Mouse (Mus musculus) Muller cell, postnatal 12 days (primary cell): ENCODE measurements around the gene Stfa2l1.
"Not testable (repeated sequence)": the region's sequence is repeated elsewhere in the genome, so short reads cannot be mapped to it uniquely, and the experiment has no call there.

Experiments
- DNase-seq: peaks from one replicate; pipeline ENCODE4 v3.0.0-alpha.2; 2015; ENCODE audit errors: inconsistent ontology term

The Stfa2l1 gene

GRCm38 (mm10) chr16:36156402-36156975 is at the start of gene Stfa2l1:
Gene Stfa2l1, plus strand, starts transcription at chr16:36156811.
- no peak for DNase-seq

- DNase-seq = not testable (repeated sequence)
Measured at GRCm38 (mm10) chr16:36111486-36111885, 45.1 kb upstream of the Stfa2l1 start.

- DNase-seq = not testable (repeated sequence)
Measured at GRCm38 (mm10) chr16:36115751-36116150, 40.9 kb upstream of the Stfa2l1 start.

GRCm38 (mm10) chr16:36128092-36128491 is 28.5 kb upstream of the Stfa2l1 start:
- DNase-seq = no peak

- DNase-seq = no peak
Measured at GRCm38 (mm10) chr16:36131141-36131540, 25.5 kb upstream of the Stfa2l1 start, which contains the start of gene Csta1. Gene Csta1, minus strand, starts transcription at chr16:36131241.

DNA sequence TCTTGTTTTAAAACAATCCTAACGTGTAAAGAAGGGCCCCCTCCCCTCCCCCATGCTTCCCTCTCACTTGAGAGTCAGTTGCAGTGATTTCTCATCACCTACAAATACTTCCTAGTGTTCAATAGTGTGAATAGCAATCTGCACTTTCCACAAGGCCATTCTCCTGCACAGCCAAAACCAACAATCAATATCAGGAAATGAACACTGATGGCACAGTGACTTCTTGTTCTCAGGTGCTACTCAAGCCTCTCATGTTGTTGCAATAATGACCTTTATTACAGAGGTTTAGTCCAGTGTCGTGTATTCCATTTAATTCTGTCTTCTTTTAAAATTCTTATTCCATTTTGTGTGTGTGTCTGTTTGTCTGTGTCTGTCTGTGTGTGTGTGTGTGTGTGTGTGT is 18.4 kb upstream of the Stfa2l1 start:
- DNase-seq = no peak

DNA sequence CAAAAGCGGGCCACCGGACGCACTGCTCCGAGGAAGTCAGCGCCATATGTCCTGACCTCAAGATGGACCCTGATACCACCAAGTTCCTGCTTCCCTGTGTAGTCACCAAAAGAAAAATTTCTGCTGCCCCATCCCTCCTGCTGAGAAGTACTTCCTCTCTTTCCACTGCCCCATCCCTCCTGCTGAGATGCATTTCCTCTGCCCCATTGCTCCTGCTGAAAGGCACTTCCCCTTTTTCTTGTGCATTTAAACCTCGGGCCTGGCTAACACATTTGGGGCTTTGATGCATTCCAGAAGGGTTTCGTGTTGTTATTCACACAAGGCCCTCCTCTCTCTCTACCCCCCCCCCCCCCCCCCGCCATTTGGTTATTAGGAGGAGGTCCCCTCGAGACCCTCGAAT is 11.2 kb downstream of the Stfa2l1 start:
- DNase-seq = not testable (repeated sequence)

- DNase-seq = no peak
Measured at GRCm38 (mm10) chr16:36176108-36176507, 19.5 kb downstream of the Stfa2l1 start.

GRCm38 (mm10) chr16:36179910-36180309 is 23.3 kb downstream of the Stfa2l1 start:
- DNase-seq = no peak

DNA sequence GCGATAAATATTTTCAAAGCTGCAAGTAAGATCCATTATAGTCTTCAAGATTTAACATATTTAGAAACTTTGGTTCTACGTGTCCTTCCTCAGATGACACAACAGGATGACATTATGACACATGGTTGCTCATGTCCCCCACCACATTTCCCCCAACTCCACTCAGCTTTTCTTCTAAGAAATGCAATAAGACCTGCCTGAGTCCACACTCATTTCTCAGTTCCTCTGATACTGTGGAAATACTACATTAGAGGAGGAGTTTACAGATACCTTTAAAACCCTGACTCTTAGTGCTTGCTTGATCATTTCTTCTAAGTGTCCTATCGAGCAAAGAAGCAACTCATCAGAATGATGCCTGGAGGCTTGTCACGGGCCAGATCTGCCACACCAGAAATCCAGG is 27.3 kb downstream of the Stfa2l1 start, which contains the start of gene Gm5483:
TSS of gene Gm5483 (plus strand) at position 301 of the 400 bp plus-strand sequence.
- not testable (repeated sequence) for DNase-seq

DNA sequence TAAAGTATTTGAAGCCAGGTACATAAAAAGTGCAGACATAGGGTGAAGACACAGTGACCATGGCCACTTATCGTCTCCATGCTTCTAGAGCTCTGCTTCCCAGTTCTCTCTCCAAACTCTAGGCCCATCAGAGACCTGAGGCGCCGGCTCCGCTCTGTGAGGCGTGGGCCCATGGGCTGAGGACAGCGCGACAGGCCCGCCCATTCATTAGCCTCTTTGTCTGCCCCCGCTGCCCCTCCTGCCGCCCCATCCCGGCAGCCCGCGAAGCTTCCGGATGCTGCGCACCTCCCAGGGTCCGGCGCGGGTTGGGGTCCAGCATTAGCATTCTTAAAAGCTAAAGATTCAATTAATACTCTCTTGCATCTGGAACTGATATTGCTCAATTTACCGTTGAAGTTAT is 42.6 kb downstream of the Stfa2l1 start:
- no peak for DNase-seq

DNA sequence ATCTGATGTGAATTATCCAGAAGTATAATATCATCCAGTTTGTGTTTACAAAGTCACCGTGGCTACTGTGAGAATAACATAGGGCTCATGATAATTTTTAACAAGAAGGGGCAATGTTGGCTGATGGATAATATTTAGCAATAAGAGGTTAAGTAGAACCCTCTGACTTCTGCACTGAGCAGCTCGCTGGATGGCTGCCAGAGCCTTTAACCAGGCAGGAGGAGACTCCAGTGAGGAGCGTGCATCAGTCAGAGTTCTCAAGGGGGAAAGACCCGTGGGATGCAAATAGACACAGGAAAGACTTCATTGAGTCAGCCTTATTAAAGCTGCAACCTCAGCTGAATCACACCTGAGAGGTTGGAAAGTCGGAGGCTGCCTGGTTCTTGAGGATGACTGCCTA is 47.2 kb downstream of the Stfa2l1 start:
- DNase-seq = no peak

- DNase-seq = peak; percentile 35
Measured at GRCm38 (mm10) chr16:36205684-36206083, 49.1 kb downstream of the Stfa2l1 start.

GRCm38 (mm10) chr16:36209967-36210453 is 53.4 kb downstream of the Stfa2l1 start, which contains the start of gene Gm5416:
Gene Gm5416, plus strand, starts transcription at chr16:36210403.
- DNase-seq = no peak
